Mouse (Mus musculus) liver, postnatal 0 days (tissue): ENCODE data around the gene Chst11. TPM values are rescaled to one million over a fixed set of nuclear protein-coding genes. Genes with fewer than 3 reads are reported as not detected.

Experiments
- ATAC-seq: fragments of 200-750 bp; cut with Nextera tagmentation; 2 replicates; pipeline ENCODE4 v1.8.0; 2017; ENCODE audit warnings: mild to moderate bottlenecking, moderate library complexity
- DNase-seq: peaks from one replicate; pipeline ENCODE4 v3.0.0-alpha.2; 2016
- H3K27ac ChIP-seq: fragments of 300-500 bp; sonication (generic); 2 replicates; pipeline ENCODE4 v1.5.1; 2014; ENCODE audit warnings: antibody characterized with exemption, moderate library complexity, mild to moderate bottlenecking, low read depth
- H3K27me3 ChIP-seq: fragments of 300-500 bp; sonication (generic); 2 replicates; pipeline ENCODE4 v1.6.1; 2014; ENCODE audit warnings: low read length, control low read depth, mixed read lengths; ENCODE audit not compliant: insufficient read depth
- H3K36me3 ChIP-seq: fragments of 300-500 bp; sonication (generic); replicated peaks from 2 replicates; pipeline ENCODE4 v1.6.1; 2014; ENCODE audit warnings: mild to moderate bottlenecking, control low read depth, low read length, moderate library complexity, mixed read lengths; ENCODE audit not compliant: insufficient read depth
- H3K4me1 ChIP-seq: fragments of 300-500 bp; sonication (generic); 2 replicates; pipeline ENCODE4 v1.6.1; 2014; ENCODE audit warnings: antibody characterized with exemption, mild to moderate bottlenecking, control low read depth; ENCODE audit not compliant: insufficient read depth
- H3K4me2 ChIP-seq: fragments of 300-500 bp; sonication (generic); 2 replicates; pipeline ENCODE4 v1.6.1; 2014; ENCODE audit warnings: low read depth, mild to moderate bottlenecking, low read length, moderate library complexity, mixed read lengths
- H3K4me3 ChIP-seq: fragments of 300-500 bp; sonication (generic); 2 replicates; pipeline ENCODE4 v1.5.1; 2014; ENCODE audit warnings: low read depth, low read length
- H3K9ac ChIP-seq: fragments of 300-500 bp; sonication (generic); replicated peaks from 2 replicates; pipeline ENCODE4 v1.6.1; 2014; ENCODE audit warnings: mild to moderate bottlenecking, moderate library complexity
- H3K9me3 ChIP-seq: fragments of 300-500 bp; sonication (generic); 2 replicates; pipeline ENCODE4 v1.6.1; 2016; ENCODE audit warnings: mild to moderate bottlenecking, control low read depth, low read length, mixed read lengths
- CTCF ChIP-seq: sonication (generic); IDR thresholded peaks from 2 replicates; pipeline ENCODE4 v1.5.1; 2016; ENCODE audit warnings: antibody characterized with exemption, low read depth
- EP300 ChIP-seq: IDR thresholded peaks from 2 replicates; pipeline ENCODE4 v1.6.1; 2016; ENCODE audit warnings: antibody characterized with exemption, low read depth, mild to moderate bottlenecking
- WGBS: fragments of 180-500 bp; shearing (Covaris S2); extraction: QIAGEN DNeasy Blood & Tissue Kit; methylation state at CpG from one replicate; pipeline ENCODE4 v1.1.7; 2014; ENCODE audit not compliant: insufficient replicate concordance; 5-methylcytosine and 5-hydroxymethylcytosine counted together
- polyA plus RNA-seq: library from polyadenylated mRNA; unstranded; fragments of >200 nt; fragmentation: Nextera tagmentation; extraction: Ambion mirVana; gene quantifications from 2 replicates; pipeline ENCODE4 v1.2.1, GENCODE M21; 2015

The Chst11 gene
- polyA plus RNA-seq, 1 experiment from 2014 or later = 0.40 TPM

- DNase-seq (no peak), ATAC-seq (no peak)
- WGBS = 77% methylated on average over 12 of the region's 12 CpGs
- TF ChIP-seq EP300 (no peak), CTCF (no peak)
- H3K27me3 ChIP-seq = no peaks in the 10 kb centered on the region
- H3K27ac ChIP-seq = no peak overlapping the region
- no peak overlapping the region for H3K4me3 ChIP-seq
- no peak overlapping the region for H3K4me2 ChIP-seq
- H3K36me3 ChIP-seq = no peaks in the 10 kb centered on the region
- no peak overlapping the region for H3K9ac ChIP-seq
- H3K4me1 ChIP-seq = no peaks in the 10 kb centered on the region
- no peaks in the 10 kb centered on the region for H3K9me3 ChIP-seq
Observed at GRCm38 (mm10) chr10:83209388-83209787, 224.1 kb downstream of the Chst11 start.

- Histone ChIP-seq H3K27me3 (no peaks in the 10 kb centered on the region), H3K4me1 (no peaks in the 10 kb centered on the region), H3K4me2 (no peak overlapping the region), H3K36me3 (no peaks in the 10 kb centered on the region), H3K27ac (no peak overlapping the region), H3K4me3 (no peak overlapping the region), H3K9ac (no peak overlapping the region), H3K9me3 (no peaks in the 10 kb centered on the region)
- TF ChIP-seq CTCF = no peak
- TF ChIP-seq EP300 = no peak
- DNase-seq (no peak), ATAC-seq (no peak)
- WGBS = 78% methylated on average over 16 of the region's 16 CpGs
Observed at GRCm38 (mm10) chr10:83210122-83210521, 224.8 kb downstream of the Chst11 start.

- H3K4me1 ChIP-seq = no peaks in the 10 kb centered on the region
- 39% methylated on average over 6 of the region's 6 CpGs for WGBS
- H3K27ac ChIP-seq = no peak overlapping the region
- no peak for ATAC-seq
- no peaks in the 10 kb centered on the region for H3K36me3 ChIP-seq
- H3K4me3 ChIP-seq = no peak overlapping the region
- TF ChIP-seq EP300 = no peak
- no peak for TF ChIP-seq CTCF
- no peak overlapping the region for H3K9ac ChIP-seq
- no peak overlapping the region for H3K4me2 ChIP-seq
- no peak for DNase-seq
- no peaks in the 10 kb centered on the region for H3K27me3 ChIP-seq
- no peaks in the 10 kb centered on the region for H3K9me3 ChIP-seq
Observed at GRCm38 (mm10) chr10:83210968-83211583, 225.8 kb downstream of the Chst11 start.

GRCm38 (mm10) chr10:83212618-83213017 is 227.3 kb downstream of the Chst11 start:
- no peaks in the 10 kb centered on the region for H3K9me3 ChIP-seq
- no peak overlapping the region for H3K27ac ChIP-seq
- H3K4me2 ChIP-seq = no peak overlapping the region
- no peaks in the 10 kb centered on the region for H3K36me3 ChIP-seq
- ATAC-seq = no peak
- DNase-seq = no peak
- no peak for TF ChIP-seq EP300
- no peak for TF ChIP-seq CTCF
- H3K9ac ChIP-seq = no peak overlapping the region
- no peaks in the 10 kb centered on the region for H3K4me1 ChIP-seq
- WGBS = 87% methylated on average over 4 of the region's 4 CpGs
- H3K27me3 ChIP-seq = no peaks in the 10 kb centered on the region
- no peak overlapping the region for H3K4me3 ChIP-seq

- H3K9ac ChIP-seq = no peak overlapping the region
- H3K4me2 ChIP-seq = no peak overlapping the region
- no peak overlapping the region for H3K27ac ChIP-seq
- ATAC-seq (no peak), DNase-seq (no peak)
- WGBS = 41% methylated on average over 5 of the region's 5 CpGs
- no peaks in the 10 kb centered on the region for H3K4me1 ChIP-seq
- TF ChIP-seq EP300 = no peak
- TF ChIP-seq CTCF = no peak
- no peak overlapping the region for H3K4me3 ChIP-seq
- H3K36me3 ChIP-seq = no peaks in the 10 kb centered on the region
- H3K9me3 ChIP-seq = no peaks in the 10 kb centered on the region
- no peaks in the 10 kb centered on the region for H3K27me3 ChIP-seq
Observed at GRCm38 (mm10) chr10:83215559-83215958, 230.3 kb downstream of the Chst11 start.

GRCm38 (mm10) chr10:83217256-83217655 is 232.0 kb downstream of the Chst11 start:
- Histone ChIP-seq H3K4me2 (no peak overlapping the region), H3K4me3 (no peak overlapping the region), H3K9me3 (no peaks in the 10 kb centered on the region), H3K36me3 (no peaks in the 10 kb centered on the region), H3K9ac (no peak overlapping the region), H3K27ac (no peak overlapping the region), H3K27me3 (no peaks in the 10 kb centered on the region), H3K4me1 (no peaks in the 10 kb centered on the region)
- 59% methylated on average over 5 of the region's 5 CpGs for WGBS
- DNase-seq (no peak), ATAC-seq (no peak)
- TF ChIP-seq CTCF = no peak

- ATAC-seq = no peak
- no peaks in the 10 kb centered on the region for H3K9me3 ChIP-seq
- WGBS = 60% methylated on average over 2 of the region's 2 CpGs
- no peaks in the 10 kb centered on the region for H3K36me3 ChIP-seq
- no peak overlapping the region for H3K9ac ChIP-seq
- no peaks in the 10 kb centered on the region for H3K4me1 ChIP-seq
- no peak for DNase-seq
- no peaks in the 10 kb centered on the region for H3K27me3 ChIP-seq
- H3K4me3 ChIP-seq = no peak overlapping the region
- no peak overlapping the region for H3K4me2 ChIP-seq
- no peak overlapping the region for H3K27ac ChIP-seq
- TF ChIP-seq CTCF (no peak), EP300 (no peak)
Observed at GRCm38 (mm10) chr10:83218778-83219177, 233.5 kb downstream of the Chst11 start.
